Mouse (Mus musculus) gastrocnemius, postnatal 25 days (tissue): ENCODE data around the gene Kiss1r. TPM values are rescaled to one million over a fixed set of nuclear protein-coding genes. Genes with fewer than 3 reads are reported as not detected.
"Not testable (repeated sequence)": the region's sequence is repeated elsewhere in the genome, so short reads cannot be mapped to it uniquely, and the experiment has no call there.

ENCODE experiments used
- DNase-seq: peaks from one replicate; pipeline ENCODE4 v3.0.0; 2022
- total RNA-seq, 2 experiments: library from RNA; stranded (reverse); gene quantifications; 1 replicate in 1 of 2; 2 replicates in 1 of 2; pipeline ENCODE4 v1.2.3; 2021

The Kiss1r gene
- total RNA-seq, 2 experiments from 2014 or later = 0.18 to 0.29 TPM

- peak; percentile 47 for DNase-seq
Measured at GRCm38 (mm10) chr10:79940749-79941148, 24.0 kb downstream of the Kiss1r start.

GRCm38 (mm10) chr10:79942988-79943387 is 26.2 kb downstream of the Kiss1r start:
- DNase-seq = no peak

- no peak for DNase-seq
Measured at GRCm38 (mm10) chr10:79943471-79943901, 26.7 kb downstream of the Kiss1r start.

- no peak for DNase-seq
Measured at GRCm38 (mm10) chr10:79945507-79946234, 28.9 kb downstream of the Kiss1r start.

GRCm38 (mm10) chr10:79946752-79947322 is 30.1 kb downstream of the Kiss1r start:
- DNase-seq = no peak

GRCm38 (mm10) chr10:79947502-79947901 is 30.7 kb downstream of the Kiss1r start:
- DNase-seq = no peak

- DNase-seq = no peak
Measured at GRCm38 (mm10) chr10:79949873-79950272, 33.1 kb downstream of the Kiss1r start.

- DNase-seq = no peak
Measured at GRCm38 (mm10) chr10:79950661-79951060, 33.9 kb downstream of the Kiss1r start.

- no peak for DNase-seq
Measured at GRCm38 (mm10) chr10:79953946-79954345, 37.2 kb downstream of the Kiss1r start.

GRCm38 (mm10) chr10:79955691-79956090 is 38.9 kb downstream of the Kiss1r start:
- DNase-seq = no peak

- DNase-seq = no peak
Measured at GRCm38 (mm10) chr10:79956643-79957154, 39.9 kb downstream of the Kiss1r start.

- DNase-seq = peak; percentile 69
Measured at GRCm38 (mm10) chr10:79958140-79958816, 41.5 kb downstream of the Kiss1r start.

- not testable (repeated sequence) for DNase-seq
Measured at GRCm38 (mm10) chr10:79959412-79959811, 42.6 kb downstream of the Kiss1r start.

- peak; percentile 99 for DNase-seq
Measured at GRCm38 (mm10) chr10:79959847-79960601, 43.3 kb downstream of the Kiss1r start, which contains the start of gene Wdr18. Gene Wdr18 (plus strand): TSS chr10:79960152.

GRCm38 (mm10) chr10:79960671-79961294 is 44.0 kb downstream of the Kiss1r start:
- DNase-seq = no peak

GRCm38 (mm10) chr10:79964727-79965126 is 48.0 kb downstream of the Kiss1r start:
- no peak for DNase-seq

- DNase-seq = no peak
Measured at GRCm38 (mm10) chr10:79965325-79965724, 48.6 kb downstream of the Kiss1r start.

- no peak for DNase-seq
Measured at GRCm38 (mm10) chr10:79966886-79967400, 50.2 kb downstream of the Kiss1r start.

GRCm38 (mm10) chr10:79968181-79968580 is 51.4 kb downstream of the Kiss1r start:
- DNase-seq = no peak

- DNase-seq = no peak
Measured at GRCm38 (mm10) chr10:79969124-79969568, 52.4 kb downstream of the Kiss1r start.
